Mouse (Mus musculus) kidney, postnatal 4 days (tissue): ENCODE measurements at regions not wholly inside any gene's neighbourhood (a gene's known extent, or its start where the extent isn't known, plus 50 kb on each side); places are given as distances from the start of the nearest gene placed in this dataset.
"Not testable (repeated sequence)": the region's sequence is repeated elsewhere in the genome, so short reads cannot be mapped to it uniquely, and the experiment has no call there.

Experiments used
- DNase-seq, 2 experiments: peaks; one replicate each; pipeline ENCODE4 v3.0.0; 2021; ENCODE audit warnings: mixed read lengths in 2 of 2

DNA sequence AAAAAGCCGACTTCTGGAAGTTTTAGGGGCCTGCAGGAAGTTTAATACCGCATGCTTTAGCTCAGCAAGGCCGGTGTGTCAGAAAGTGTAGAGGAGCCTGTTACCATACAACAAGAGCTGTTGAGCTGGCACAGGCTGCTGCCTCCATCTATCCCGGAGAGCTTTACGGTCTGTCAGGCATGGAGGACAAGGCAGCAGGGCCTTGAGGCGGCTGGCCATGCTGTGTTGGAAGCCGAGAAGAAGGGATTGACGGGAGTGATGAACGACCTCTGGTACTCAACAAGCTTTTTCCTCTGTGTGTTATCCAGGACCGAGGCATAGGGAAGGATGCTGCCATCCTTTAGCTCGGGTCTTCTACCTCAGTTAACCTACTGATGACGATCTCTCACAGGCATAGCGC lies 146.8 kb upstream of the Mocs1 start:
- no peak for DNase-seq

DNA sequence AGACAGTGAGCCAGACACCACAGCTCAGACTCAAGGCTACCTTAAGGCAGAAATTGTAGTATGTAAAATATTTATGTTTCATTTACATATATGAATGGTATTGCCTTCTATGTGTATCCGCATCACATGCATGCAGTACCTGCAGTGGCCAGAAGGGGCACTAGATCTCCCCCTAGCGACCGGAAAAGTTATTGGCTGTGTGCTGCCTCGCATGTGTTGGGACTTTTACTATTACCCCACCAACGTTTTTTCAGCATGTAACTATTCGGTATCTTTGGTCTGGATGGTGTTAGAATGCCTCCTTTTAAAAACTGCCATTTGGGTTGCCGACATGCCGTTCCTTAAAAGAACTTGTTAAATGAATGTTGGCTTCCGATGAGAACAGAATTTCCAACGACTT lies 145.7 kb upstream of the Mocs1 start:
- peak in 1 of 2 experiments; percentile 9 for DNase-seq

GRCm38 (mm10) chr17:49283491-49283890 lies 144.7 kb upstream of the Mocs1 start:
- DNase-seq, result no peak

- no peak for DNase-seq
Measured at GRCm38 (mm10) chr17:49291636-49292035, 136.5 kb upstream of the Mocs1 start.

GRCm38 (mm10) chr17:49304461-49304860 lies 123.7 kb upstream of the Mocs1 start:
- DNase-seq, result no peak

- DNase-seq, result peak; percentile 12 to 38
Measured at GRCm38 (mm10) chr17:49305116-49305515, 123.0 kb upstream of the Mocs1 start.

DNA sequence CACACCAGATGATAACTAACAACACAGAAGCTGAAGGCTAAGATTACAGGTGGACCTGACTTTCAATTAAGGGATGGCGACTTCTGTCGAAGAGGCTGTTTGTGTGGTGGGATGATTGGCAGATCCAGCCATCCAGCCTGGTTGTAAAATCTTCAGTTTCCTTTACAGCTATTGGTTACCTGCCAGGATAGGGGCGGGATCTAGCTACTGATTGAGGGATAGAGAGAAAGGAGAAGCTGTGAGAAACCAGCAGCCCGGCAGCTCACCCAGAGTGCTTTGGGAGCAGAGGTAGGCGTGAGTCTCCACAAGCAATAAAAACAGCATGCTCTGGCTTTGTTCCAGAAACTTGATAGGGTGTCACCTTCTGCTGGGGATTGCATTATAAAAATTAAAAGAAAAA lies 119.1 kb upstream of the Mocs1 start:
- peak; percentile 85 to 91 for DNase-seq

DNA sequence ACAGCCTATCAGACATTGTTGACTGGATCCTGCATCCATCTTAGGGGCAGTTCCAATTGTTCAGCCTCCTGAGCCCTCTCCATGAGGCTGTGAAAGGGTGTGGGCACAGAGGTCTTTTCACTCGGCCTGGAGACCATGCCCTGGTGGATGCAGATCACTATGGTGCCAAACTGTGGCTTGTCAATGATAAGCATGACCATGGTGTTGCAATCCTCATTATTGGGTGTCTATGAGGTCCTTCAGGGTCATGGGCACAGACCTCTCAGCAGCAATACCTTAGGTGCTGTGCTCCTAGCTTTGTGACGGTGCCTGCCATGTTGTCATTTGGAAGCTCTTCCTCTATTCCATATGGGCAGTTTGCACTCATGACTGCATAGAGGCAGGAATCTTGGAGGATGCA lies 114.0 kb upstream of the Mocs1 start:
- no peak for DNase-seq

DNA sequence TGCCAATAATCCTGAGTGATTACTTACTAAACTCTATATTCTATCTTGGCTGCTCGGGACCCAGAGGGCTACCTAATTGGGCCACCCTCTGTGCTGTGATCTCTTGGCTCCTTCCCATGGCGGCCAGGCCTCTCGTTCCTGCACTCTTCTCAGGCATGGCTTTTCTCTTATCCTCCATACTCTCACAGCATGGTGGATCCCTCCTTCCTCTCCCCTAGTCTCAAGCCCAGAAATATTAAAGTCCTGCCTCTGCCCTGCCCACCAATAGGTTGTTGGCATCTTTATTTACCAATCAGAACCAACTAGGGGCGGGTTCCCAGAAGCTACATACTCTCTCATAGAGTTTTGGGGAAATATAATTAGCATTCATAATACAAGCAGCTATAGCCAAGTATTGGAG lies 100.6 kb upstream of the Mocs1 start:
- no peak for DNase-seq

DNA sequence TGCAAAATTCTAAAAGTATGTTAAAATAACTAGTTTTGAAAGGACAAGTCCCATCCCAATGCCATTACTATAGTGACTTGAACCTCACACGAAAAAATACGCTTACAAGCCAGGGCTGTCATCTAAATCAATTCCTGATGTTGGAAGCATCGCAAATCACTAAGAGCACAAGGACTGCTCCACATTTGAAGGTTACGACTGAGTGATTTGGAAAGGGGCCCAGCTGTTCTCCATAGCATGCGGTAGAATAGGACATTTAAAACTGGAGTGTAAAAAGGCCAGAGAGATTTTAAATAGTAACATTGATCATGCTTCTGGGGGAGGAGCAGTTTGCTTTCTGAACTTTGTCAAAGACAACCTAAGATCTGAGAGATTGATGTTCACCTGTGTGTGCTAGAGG lies 92.8 kb upstream of the Mocs1 start:
- DNase-seq, result peak; percentile 9 to 13

DNA sequence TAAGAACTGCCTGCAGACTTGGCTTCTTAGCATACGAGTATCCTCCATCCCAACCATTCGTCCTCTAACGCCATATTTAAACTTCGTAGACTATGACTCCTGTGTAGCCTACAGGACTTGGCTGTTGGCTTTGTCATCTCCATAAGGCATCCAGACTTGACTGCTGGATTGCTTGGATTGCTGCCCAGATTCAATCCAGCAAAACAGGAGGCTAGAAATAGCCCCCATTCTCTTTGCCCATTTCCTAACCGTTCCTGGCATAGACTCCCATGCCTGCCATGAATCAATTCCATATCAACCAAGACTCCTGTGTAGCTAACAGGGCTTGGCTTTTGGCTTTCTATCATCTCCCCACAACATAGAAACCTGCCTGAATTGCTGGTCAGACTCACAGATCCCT lies 90.3 kb upstream of the Mocs1 start:
- no peak for DNase-seq

- DNase-seq, result peak; percentile 9 to 24
Measured at GRCm38 (mm10) chr17:49342636-49343035, 85.5 kb upstream of the Mocs1 start.

DNA sequence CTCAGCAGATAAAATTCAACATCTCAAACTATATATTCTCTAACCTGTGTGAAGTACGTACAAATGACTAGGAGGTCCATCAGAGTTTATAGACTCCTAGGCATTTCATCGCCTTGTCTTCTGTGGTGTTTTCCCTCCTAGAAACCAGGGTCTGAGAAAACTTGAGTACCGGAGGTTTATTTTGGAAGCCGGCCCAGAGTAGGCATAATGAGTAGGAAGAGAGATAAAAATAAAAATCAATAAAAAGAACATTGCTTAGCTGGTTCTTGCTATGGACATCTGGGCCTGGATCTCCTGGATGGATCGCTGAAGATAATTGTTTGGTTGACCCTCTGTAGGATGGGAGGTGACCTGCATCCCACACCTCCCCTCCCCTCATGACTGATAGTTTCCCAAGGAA lies 81.5 kb upstream of the Mocs1 start:
- no peak for DNase-seq

DNA sequence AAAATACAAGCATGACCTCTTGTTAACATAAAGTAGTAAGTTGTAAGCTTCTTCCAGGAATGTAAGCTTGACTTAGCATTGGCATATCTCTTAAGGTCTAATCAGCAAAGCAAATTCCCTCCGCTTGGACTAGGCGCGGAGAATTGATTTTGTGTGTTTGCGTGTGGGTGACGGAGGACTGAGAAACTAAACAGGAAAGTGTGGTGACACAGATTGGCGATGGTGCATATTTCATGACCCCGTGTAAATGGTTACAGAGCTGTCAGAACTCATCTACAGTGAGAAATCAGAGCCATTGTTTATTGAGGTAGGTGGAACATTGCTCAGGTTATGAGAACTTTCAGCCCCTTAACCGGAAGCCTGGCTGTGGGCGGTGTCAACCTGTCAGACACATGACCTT lies 78.8 kb upstream of the Mocs1 start:
- DNase-seq, result no peak

GRCm38 (mm10) chr17:49359212-49359611 lies 69.0 kb upstream of the Mocs1 start:
- DNase-seq, result no peak

GRCm38 (mm10) chr17:49360251-49360650 lies 67.9 kb upstream of the Mocs1 start:
- DNase-seq, result not testable (repeated sequence)

DNA sequence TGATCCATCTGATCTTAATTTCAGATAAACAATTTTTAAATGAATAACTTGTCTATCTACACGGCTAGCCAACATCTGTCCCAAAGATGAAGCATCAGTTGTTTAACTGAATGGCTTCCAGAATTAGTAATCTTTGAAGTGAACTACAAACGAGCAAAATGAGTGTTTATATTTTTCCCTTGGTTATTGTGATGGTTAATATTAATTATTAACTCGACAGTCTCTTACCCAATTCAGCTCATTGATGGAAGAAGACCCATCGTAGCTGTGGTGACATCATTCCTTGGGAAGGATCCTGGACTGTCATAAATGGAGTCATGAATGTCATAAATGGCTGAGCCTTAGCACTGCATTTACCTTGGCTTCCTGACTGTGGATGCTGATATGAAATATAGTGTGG lies 60.4 kb upstream of the Mocs1 start:
- no peak for DNase-seq

DNA sequence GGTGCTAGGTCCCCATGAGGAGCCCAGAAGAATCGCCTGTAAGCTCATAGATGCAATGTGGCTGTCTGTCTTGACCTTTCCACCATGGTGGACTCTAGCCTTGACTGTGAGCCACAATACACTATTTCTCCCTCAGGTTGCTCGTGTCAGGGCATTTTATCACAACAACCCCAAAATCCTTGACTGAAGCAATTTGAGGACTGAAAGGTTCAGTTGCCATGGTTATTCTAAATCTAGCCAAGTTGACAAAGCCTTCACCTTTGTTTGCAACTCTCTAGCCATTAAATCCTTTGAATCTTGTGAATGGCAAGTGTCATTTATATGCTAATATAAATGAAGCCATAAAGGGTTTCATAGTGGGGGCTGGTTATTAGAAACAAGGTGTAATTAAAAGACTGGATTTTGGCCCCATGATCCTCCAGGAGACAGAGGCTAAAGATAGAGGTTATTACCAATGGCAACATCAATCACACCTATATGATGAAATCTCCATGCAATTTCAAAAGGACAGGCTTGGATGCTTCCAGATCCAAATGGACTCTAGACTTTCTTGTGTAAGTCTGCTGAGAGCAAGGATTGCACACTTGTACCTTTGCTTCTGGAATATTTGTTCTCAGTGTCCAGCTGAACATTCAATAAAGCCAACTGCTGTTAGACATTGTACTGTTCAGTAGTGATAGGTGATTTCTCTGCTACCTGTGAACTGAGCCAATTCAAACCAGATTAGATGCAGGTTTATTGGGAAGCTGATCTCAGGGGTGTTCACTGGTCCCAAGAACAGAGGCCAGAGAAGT lies 59.5 kb upstream of the Mocs1 start:
- DNase-seq, result no peak

DNA sequence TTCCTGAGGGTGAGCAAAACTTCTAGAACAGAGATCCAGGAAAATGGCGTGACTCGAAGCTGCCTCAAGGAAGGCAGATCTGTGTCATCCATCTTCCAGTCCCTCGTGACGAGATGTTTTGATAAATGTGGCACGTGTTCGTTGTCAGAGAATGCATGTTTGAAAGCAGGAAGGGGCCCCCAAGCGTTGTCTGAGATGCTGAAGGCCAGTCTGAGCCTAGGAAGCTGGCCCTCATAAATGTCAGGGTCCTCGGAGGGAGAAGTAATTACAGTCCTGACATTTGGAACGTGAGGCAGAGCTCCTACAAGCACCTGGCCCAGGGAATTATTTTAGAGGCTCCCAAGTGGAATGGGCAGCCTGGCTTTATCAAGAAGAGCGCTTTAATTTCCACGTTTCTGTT lies 50.5 kb upstream of the Mocs1 start:
- no peak for DNase-seq
